Mouse (Mus musculus) heart, postnatal 25 days (tissue): Measurements from ENCODE around the gene 2900026A02Rik. TPM values are rescaled to one million over a fixed set of nuclear protein-coding genes. Genes with fewer than 3 reads are reported as not detected.

Experiments
- DNase-seq: peaks from one replicate; pipeline ENCODE4 v3.0.0; 2022; ENCODE audit warnings: low spot score
- intact Hi-C: fragments of 180-260 bp; cut with DNase I; formaldehyde crosslinking; loops from one replicate; pipeline ENCODE4 v1.15.1; 2025
- total RNA-seq, 2 experiments: library from RNA; stranded (reverse); gene quantifications; 2 replicates each; pipeline ENCODE4 v1.2.3; 2021

2900026A02Rik gene
- total RNA-seq, 2 experiments from 2014 or later, result 21.3 to 26.1 TPM

DNA sequence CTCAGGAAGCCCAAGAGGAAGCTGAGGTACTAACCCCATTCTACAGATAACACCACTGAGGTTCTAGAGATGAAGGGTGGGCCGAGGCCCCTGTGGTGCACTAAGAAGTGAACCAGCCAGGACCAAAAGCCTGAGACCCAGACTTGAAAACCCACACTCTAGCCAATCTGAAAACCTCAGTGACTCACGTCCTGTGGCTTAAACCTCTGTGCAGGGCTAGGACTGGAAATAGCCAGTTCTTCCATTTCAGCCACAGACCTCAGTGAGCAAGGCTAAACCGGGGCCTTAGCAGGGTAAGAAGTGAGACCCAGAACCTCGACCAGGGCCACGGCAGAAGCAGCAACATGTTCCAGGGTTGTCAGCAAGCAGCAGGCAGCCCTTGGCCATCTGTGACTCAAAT is 64.0 kb downstream of the 2900026A02Rik start:
- intact Hi-C loops, result no loop called here

DNA sequence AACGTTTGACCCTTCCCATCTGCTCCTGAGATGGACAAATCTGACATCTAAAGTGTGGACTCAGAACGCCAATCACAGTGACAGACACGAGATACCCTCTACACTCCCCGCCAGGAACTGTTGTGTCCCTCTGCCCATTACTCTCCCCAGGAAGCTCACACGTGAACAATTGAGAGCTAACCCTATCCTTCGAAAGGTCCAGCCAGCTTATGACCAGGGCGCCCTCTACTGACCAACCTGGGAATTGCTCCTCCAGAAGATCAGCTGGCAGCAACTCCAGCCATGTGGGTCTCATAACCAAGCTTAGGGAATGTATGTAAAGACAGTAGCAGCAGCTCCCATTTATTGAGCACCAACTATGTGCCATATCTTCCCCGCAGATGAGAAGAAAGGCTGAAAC is 65.9 kb downstream of the 2900026A02Rik start:
- DNase-seq, result peak; percentile 53
- intact Hi-C loops, result loop anchor here (1.0 to 2.0 kb wide), 2 partner anchors 46 to 56 kb away; no protein-coding TSS in a partner anchor

More for the DNA sequence above, 64.0 kb downstream of the 2900026A02Rik start:
- no peak for DNase-seq

DNA sequence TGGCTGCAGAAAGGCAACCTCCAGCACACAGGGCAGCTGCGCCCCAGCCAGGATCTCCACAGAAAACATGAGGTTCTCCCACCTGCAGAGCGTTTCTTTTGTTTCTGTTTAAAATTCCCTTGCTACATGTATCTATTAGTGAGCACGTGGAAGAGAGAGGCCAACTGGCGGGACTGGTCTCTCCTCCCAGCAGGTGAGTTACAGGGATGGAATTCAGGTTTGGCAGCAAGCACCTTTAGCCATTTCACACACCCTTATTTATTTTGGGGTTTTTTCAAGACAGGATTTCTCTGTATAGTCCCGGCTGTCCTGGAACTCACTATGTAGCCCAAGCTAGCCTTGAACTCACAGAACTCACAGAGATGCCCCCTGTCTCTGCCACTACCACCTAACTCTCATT is 66.6 kb downstream of the 2900026A02Rik start:
- intact Hi-C loops, result loop anchor here (2.0 kb wide), 1 partner anchor 46 kb away; no protein-coding TSS in a partner anchor
- DNase-seq, result no peak

DNA sequence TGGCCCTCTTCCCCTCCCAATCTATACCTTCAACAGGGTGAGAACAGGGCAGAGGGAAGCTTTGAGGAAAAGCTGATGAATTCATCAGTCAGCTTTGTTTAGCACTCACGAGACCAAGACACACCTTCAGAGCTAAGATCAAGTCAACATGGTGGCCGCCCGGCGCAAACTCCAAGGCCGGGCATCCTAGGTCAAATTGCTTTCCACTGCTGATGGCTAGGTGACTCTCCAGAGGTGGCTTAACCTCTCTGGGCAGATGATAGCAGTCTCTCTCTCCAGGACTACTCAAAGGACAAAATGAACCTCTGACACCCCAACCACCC is 67.6 kb downstream of the 2900026A02Rik start:
- DNase-seq, result no peak
- intact Hi-C loops, result loop anchor here (2.0 kb wide), 1 partner anchor 15 kb away; no protein-coding TSS in a partner anchor

DNA sequence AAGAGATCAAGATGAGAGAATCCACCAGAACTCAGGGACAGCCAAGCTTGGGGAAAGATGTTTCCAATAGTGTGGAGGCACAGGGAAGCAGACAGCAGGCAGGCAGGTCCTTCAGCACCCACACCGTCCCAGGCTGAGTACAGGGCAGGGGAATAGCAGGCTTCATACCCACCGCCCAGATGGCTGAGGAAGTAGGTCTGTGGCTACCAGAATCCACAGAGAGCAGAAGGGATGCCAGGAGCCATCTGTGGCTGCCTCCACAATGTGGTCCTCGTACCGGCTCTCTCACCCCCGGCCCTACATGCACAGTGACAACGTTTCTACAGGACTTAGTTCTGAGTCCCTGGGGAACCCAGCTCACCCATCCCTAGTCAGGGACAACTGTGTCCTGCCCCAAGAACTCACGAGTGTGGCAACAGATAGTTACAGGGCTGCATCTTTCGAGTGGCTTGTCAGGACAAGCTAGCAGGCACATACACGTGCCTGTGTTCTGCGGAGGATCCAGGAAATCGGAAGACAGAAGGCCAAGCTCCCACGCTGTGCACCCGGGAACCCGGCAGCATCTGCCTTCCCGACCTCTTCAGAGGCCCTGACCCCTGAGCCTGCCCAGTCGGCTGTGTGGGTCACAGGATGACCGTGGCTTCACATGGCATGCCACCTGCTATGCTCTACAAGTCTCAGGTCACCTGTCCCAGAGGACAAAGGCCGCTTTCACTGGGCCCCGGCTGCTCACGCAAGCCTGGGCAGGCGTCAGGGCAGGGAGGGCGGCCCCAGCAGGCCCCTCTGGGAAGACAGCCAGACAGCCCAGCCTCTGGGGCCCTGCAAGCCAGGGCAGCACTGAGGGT is 68.2 kb downstream of the 2900026A02Rik start:
- intact Hi-C loops, result loop anchor here (2.0 kb wide), 1 partner anchor 14 kb away; no protein-coding TSS in a partner anchor
- no peak for DNase-seq

DNA sequence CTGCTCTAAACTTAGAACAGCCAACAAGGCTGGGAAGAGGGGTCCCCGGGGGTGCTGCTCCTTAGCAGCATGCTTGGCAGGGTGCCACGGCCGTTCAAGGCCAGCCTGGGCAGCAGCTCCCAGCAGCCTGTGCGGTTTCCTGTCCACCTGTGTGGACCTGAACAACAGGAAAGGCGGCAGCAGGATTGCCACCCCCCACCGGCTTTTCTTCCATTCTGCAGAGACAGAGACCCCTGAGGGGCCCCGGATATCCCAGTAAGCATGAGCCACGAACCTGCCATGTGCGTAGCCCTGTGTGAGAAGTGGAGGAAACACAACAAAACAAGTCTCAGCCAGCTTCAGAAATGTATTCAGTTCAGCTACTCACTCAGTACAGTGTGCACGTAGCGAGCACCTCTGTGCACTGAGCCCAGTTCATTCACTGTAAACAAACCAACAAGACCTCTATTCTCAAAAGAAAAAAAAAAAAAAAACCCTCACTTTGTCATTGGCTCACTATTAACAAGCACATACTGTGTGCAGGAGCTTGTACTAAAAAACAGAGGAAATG is 69.4 kb downstream of the 2900026A02Rik start:
- intact Hi-C loops, result loop anchor here (2.0 kb wide), 1 partner anchor 13 kb away; no protein-coding TSS in a partner anchor
- DNase-seq, result no peak

DNA sequence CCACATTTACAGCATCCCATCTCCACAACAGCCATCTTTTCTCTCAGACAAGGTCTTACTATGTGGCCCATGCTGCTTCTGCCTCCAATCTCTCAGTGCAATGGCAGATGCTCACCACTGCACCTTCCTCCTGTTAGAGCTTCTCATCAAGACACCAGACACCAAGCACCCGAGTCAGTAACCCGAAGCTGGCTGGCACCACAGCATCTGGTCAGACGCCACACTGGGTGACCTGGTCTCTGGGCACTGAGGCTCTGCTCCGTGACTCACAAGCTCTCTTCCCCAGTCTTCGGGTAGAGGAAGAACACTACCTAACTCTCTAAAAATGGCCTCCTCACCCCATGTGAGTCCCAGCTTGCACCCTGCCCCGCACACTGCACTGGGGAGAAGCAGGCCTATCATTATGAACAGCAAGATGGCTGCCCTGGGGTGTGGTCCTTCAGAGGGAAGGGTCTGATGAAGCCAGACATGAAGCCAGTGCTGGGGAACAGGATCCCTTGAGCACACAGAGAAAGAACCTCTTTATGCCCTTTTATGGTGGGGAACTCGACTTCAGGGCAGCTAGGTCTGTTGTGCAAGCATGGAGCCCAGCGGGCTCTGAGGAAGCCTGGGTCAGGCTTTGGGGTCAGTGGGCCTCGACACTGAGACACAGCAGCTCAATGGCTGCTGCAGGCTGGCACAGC is 70.0 kb downstream of the 2900026A02Rik start:
- DNase-seq, result no peak
- intact Hi-C loops, result no loop called here

DNA sequence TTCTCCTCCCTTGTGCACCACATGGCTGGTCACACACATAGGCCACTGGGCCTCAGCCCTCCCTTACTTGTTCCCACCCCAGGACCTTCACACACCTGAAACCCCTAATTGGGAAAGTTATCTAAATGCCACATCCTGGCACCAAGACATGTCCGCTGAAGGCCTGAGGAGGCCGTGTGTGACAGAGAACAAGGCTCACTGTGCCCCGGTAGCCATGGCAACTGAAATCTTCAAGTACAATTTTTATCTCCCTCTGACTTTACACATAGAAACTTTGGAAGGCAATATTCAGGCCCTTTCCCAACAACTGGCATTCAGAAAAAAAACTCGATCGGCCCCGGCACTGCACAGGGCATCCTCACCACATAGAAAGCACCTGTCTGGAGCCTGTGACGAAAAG is 72.0 kb downstream of the 2900026A02Rik start:
- DNase-seq, result no peak

DNA sequence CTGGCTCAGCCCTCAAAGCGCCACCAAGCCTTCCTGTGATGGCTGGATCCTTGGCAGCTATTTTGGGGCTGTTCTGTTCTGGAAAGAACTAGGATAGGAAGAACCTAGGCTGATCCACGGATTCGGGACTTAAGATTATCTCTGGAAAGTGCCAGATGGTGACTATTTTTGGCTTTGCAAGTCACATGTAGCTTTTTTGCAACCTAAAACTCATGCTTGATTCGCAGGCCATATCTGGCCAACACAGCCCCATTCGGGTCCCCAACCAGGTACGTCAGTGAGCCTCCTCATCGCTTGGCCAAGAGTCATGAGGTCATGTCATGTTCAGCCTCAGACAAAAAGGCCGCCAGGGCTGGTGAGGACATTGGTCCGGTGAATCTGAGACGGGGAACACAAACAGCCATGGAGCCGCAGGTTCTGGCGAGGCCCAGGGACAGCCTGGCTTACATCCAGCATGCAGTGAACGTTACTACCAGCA is 73.0 kb downstream of the 2900026A02Rik start:
- intact Hi-C loops, result no loop called here
- no peak for DNase-seq

More for the DNA sequence above, 72.0 kb downstream of the 2900026A02Rik start:
- intact Hi-C loops, result no loop called here

DNA sequence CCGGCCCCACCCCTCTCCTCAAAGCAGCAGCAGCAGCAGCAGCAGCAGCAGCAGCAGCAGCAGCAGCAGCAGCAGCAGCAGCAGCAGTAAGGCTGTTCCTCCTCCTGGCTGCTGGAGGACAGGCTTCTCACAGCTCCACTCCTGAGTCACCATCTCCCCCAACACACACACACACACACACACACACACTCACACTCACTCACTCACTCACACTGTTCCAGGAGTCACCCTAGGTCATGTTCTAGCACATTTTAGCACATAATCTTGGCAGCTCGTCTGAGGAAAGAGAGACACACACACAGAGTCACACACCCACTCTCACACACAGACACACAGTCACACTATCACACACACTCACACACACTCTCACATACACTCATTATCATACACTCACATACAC is 74.4 kb downstream of the 2900026A02Rik start:
- intact Hi-C loops, result no loop called here
- DNase-seq, result no peak

DNA sequence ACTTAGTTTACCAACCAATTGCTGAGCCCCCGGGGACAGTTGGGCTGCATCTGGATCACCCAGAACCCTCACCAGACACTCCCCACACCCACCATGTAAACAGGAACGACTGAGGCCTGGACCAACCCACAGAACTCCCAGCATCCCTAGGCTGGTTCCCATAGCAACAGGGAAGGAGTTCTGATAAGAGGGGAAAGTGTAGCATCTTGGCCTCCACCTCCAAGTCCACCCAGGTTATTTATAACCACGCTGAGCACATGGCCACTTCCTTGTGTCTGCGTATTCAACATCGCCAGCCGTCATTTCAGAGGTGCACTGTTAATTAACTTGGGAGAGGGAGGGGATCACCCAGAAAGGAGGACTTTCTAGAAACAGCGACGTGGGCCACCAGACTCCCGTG is 75.9 kb downstream of the 2900026A02Rik start:
- intact Hi-C loops, result no loop called here
- no peak for DNase-seq

DNA sequence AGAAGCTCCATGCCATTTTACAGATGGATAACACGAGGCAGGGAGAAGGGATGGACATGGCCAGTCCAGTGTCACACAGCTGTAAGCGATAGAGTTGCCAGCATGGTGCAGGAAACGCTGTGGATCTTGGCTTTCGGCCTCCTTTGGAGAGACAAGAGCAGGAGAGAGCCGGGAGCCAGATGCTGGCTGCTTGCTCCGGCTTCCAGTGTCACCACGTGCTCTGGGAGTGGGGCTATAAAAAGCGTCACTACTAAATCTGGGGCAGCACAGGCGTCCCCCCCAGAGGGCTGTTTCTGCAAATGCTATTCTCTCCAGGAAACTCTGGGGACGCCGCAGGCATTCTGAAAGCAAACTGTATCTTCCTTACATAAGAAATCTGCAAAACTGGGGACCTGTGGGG is 78.5 kb downstream of the 2900026A02Rik start:
- DNase-seq, result peak; percentile 74
- intact Hi-C loops, result no loop called here

DNA sequence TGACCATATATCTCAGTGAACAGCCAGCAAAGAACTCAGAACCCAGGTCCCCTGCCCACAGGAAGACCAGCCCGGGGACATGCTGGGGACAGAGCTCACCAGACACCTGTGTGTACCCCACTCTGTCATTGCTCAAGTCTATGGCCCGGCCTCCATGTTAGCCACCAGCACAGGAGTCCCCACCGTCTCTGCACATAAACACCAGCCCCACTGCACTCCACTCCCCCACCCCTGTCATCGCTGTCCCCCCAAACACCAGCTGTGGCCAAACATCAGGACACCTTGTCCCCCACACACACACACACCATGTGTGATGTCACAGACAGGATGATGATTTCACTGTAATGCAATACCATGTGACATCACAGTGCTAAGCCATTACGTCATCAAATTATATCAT is 79.0 kb downstream of the 2900026A02Rik start:
- intact Hi-C loops, result no loop called here
- no peak for DNase-seq

DNA sequence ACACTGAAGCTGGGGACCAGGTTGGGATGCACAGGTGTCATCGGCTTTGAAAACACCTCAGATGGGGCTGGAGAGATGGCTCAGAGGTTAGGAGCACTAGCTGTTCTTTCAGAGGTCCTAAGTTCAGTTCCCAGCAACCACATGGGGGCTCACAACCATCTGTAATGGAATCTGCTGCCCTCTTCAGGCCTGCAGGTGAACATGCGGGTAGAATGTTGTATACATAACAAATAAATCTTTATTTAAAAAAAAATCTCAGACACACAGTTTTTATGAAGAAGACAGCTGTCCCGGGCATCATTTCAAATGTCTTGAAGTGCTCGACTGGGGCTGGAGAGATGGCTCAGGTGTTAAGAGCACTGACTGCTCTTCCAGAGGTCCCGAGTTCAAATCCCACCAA is 80.2 kb downstream of the 2900026A02Rik start:
- intact Hi-C loops, result no loop called here
- DNase-seq, result no peak

DNA sequence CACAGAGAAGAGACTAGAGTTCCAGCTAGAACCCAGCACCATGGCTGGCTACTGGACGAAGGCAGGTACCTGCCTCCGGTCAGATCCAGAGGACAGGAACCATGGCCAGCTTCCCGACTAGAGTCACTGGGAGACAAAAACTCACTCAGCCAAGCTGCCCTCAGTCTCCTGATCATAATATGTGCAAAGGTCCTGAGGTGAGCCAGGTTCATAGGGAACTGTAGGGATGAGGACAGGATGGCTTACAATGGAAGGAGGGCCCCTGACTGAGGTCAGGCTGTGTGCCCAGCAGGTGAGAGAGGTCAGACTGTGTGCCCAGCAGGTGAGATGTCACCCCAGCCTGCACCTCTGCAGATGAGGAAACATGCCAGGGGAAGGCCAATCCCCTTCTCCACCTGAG is 81.0 kb downstream of the 2900026A02Rik start:
- no peak for DNase-seq
- intact Hi-C loops, result no loop called here

DNA sequence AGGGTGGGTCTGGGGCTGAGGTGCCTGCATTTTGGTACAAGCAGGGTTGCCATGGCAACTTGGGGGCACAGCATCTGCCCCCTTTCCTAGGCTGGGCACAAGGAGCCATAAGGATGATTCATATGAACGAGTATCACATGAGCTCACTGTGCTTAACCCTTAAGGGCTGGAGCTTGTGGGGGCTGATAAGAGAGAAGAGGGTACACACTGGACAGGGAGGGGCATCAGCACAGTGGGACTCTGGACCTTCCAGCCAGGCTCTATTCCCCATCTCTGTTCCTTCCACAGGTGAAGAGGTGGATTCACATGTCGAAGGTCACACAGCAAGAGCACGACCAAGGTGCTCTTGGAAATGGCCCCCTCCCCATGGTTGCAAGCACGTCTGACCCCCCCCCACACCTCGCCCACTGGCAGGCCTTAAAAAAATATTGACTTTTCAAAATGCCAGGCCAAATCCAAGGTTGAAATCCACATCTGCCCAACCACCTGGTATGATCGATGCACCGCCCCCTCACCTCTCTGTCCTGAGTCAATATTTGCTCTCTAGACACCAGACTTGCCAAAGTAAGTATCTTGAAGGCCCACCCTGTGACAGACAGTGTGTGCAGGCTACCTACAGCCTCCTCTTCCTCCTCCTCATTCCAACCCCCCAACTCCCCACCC is 81.8 kb downstream of the 2900026A02Rik start:
- intact Hi-C loops, result loop anchor here (2.0 kb wide), 2 partner anchors 14 to 30 kb away; no protein-coding TSS in a partner anchor
- DNase-seq, result no peak

DNA sequence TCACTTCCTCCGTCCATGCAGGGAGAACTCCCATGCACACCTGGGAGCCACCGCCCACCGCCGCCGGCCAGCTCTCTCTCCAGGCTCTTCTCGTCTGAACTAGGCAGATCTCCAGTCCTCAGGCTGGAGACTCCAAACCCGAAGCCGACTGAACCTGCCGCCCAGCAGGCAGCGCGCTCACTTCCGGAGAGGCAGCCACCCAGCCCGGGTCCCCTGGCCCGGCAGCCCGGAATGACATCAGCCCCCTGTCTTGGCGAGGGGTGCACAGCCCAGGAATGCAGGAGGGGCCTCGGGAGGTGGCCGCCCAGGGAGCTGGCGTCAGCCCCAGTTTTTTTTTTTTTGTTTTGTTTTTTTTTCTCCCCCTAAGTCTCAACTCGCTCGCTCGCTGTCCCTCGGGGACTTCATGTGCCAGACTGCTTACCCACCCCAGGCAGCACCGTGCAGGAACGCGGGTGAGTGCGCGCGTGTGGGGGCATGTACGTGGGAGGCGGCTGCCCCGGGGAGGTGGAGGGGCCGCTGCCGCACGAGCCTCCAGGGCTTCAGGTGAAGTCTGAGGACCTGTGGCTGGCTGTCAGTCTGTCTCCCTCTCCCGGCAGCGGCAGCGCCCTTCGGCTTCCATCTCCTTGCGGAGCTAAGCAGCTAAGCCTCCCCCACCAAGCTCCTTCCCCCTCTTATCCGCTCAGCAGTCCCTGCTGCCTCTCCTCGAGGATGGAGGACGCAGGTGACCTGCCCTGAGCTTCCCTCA is 82.5 kb downstream of the 2900026A02Rik start:
- intact Hi-C loops, result loop anchor here (2.0 kb wide), 2 partner anchors 14 to 30 kb away; no protein-coding TSS in a partner anchor
- DNase-seq, result peak; percentile 78

DNA sequence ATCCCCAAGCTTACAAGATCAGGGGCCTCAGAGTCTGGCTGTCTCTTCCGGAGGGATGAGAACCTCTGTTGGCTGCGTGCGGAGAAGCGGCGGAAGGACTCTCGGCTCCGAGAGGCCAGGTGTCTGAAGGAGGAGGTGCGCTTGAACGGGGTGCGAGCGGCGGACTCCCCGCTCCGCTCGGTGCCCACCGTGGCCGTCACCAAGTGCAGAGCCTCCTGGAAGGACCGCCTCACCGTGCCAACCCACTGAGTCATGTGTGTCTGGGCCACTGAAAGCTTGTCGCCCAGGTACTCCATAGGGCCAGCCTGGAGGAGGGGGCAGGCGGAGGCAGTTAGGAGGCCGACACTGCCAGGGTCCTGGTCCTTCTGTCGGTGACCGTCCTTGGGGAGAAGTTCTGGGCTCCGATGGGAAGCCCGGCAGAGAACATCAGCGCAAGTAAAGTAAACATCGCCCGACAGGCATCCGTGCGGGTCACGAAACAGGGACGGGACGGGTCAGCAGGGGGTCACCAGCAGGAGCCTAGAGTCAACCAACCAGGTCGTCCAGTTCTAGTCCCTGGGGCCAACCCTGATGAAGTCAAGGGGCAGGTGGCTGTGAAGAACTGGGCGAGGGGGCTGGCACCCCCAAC is 83.2 kb downstream of the 2900026A02Rik start:
- DNase-seq, result no peak
- intact Hi-C loops, result loop anchor here (2.0 kb wide), 2 partner anchors 15 to 29 kb away; no protein-coding TSS in a partner anchor
